Mouse (Mus musculus) CH12.LX (cell line): ENCODE results near the gene Gmpr2.

ENCODE experiments used
- CTCF ChIP-seq, 2 experiments: IDR thresholded peaks in 1 of 2; conservative IDR thresholded peaks in 1 of 2; 2 replicates each; pipeline ENCODE4 v1.5.1; 2011 to 2012; ENCODE audit warnings: low read depth in 2 of 2, low read length in 2 of 2, improper control_type of control experiment in 1 of 2, inconsistent platforms in 1 of 2, mild to moderate bottlenecking in 1 of 2, moderate library complexity in 1 of 2
- E2F4 ChIP-seq: IDR thresholded peaks from 2 replicates; pipeline ENCODE4 v1.6.1; 2011; ENCODE audit warnings: low read depth, low read length, improper control_type of control experiment; ENCODE audit not compliant: insufficient replicate concordance
- IRF4 ChIP-seq: IDR thresholded peaks from 2 replicates; pipeline ENCODE4 v1.6.1; 2014; ENCODE audit warnings: low read depth, mild to moderate bottlenecking, inconsistent platforms, low read length, improper control_type of control experiment
- MAFK ChIP-seq: IDR thresholded peaks from 2 replicates; pipeline ENCODE4 v1.6.1; 2011; ENCODE audit warnings: low read length, improper control_type of control experiment; ENCODE audit not compliant: insufficient replicate concordance
- MAZ ChIP-seq: IDR thresholded peaks from 2 replicates; pipeline ENCODE4 v1.6.1; 2012; ENCODE audit warnings: low read depth, mild to moderate bottlenecking, inconsistent platforms, low read length, improper control_type of control experiment, moderate library complexity
- NELFE ChIP-seq: IDR thresholded peaks from 2 replicates; pipeline ENCODE4 v1.6.1; 2011; ENCODE audit warnings: low read depth, low read length, improper control_type of control experiment
- POLR2A ChIP-seq: IDR thresholded peaks from 2 replicates; pipeline ENCODE4 v1.6.1; 2011; ENCODE audit warnings: low read depth, mild to moderate bottlenecking, improper control_type of control experiment, low read length
- SIN3A ChIP-seq: IDR thresholded peaks from 2 replicates; pipeline ENCODE4 v1.6.1; 2012; ENCODE audit warnings: low read length, improper control_type of control experiment, inconsistent platforms

DNA sequence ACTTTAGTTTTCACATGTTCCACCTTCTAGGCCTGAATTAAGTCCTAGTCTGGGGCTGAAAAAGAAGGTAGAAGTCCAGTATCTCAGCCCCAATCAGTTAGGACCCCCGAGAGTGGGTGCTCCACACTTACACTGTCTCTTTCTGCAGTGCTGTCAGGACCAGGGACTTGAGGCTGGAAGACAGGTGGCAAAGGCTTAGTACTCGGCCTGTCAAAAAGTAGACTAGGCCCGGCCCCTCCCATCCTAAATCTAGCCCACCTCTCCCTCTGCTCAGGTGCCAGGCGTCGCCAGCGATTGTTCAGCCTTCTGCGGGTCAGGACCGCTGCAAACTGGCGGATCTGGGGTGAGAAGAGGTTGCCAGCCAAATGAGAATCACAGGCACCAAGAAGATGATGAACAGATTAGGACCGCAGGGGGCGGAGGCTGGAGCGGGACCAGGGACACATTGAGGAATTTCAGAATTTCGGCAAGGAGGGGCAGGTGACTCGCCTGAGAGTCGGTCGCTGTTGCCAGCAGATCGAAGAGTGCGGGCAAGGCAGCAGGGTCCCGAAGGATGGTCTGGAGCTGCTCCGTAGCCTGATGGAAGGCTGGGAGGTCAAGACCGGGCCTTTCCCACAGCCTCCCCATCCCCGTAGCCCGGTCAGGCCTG lies 36.7 kb upstream of the Gmpr2 start:
- TF ChIP-seq CTCF (conservative IDR thresholded peaks at IDR 0.05 in 1 of 2, IDR thresholded peaks at IDR 0.05 in 1 of 2; ENCODE audit: low read depth in 2 of 2, low read length in 2 of 2) = no peak
- no peak for TF ChIP-seq NELFE
- no peak for TF ChIP-seq IRF4
- no peak for TF ChIP-seq SIN3A
- TF ChIP-seq MAFK = no peak
- TF ChIP-seq POLR2A = no peak
- TF ChIP-seq E2F4 = no peak
- 0 out of 2 replicates have a peak, but pooled peaks have one; percentile 22 for TF ChIP-seq MAZ
